Mouse (Mus musculus) heart, embryonic 13.5 days (tissue): Measurements from ENCODE around the gene Uchl4. TPM values are rescaled to one million over a fixed set of nuclear protein-coding genes. Genes with fewer than 3 reads are reported as not detected.
A peak's percentile ranks its signal among the peaks of the same experiment; 100 is the strongest.

Source experiments
- ATAC-seq: fragments of 200-750 bp; cut with Nextera tagmentation; 2 replicates; pipeline ENCODE4 v1.8.0; 2017; ENCODE audit warnings: moderate TSS enrichment; ENCODE audit not compliant: insufficient number of reproducible peaks, low FRiP score, low TSS enrichment; ENCODE audit errors: extremely low read depth
- H3K27ac ChIP-seq: fragments of 300-500 bp; sonication (generic); replicated peaks from 2 replicates; pipeline ENCODE4 v1.5.1; 2015; ENCODE audit warnings: moderate library complexity, mild to moderate bottlenecking, inconsistent platforms
- H3K27me3 ChIP-seq: fragments of 300-500 bp; sonication (generic); replicated peaks from 2 replicates; pipeline ENCODE4 v1.6.1; 2015; ENCODE audit warnings: mild to moderate bottlenecking, inconsistent platforms
- H3K36me3 ChIP-seq: fragments of 300-500 bp; sonication (generic); 2 replicates; pipeline ENCODE4 v1.6.1; 2015; ENCODE audit warnings: mild to moderate bottlenecking, inconsistent platforms
- H3K4me1 ChIP-seq: fragments of 300-500 bp; sonication (generic); 2 replicates; pipeline ENCODE4 v1.6.1; 2015; ENCODE audit warnings: inconsistent platforms
- H3K4me2 ChIP-seq: fragments of 300-500 bp; sonication (generic); 2 replicates; pipeline ENCODE4 v1.6.1; 2015; ENCODE audit warnings: inconsistent platforms, mild to moderate bottlenecking, moderate library complexity
- H3K4me3 ChIP-seq: fragments of 300-500 bp; sonication (generic); 2 replicates; pipeline ENCODE4 v1.5.1; 2015; ENCODE audit warnings: moderate library complexity, mild to moderate bottlenecking, inconsistent platforms
- H3K9ac ChIP-seq: fragments of 300-500 bp; sonication (generic); 2 replicates; pipeline ENCODE4 v1.6.1; 2015; ENCODE audit warnings: inconsistent platforms, mild to moderate bottlenecking, moderate library complexity
- H3K9me3 ChIP-seq: fragments of 300-500 bp; sonication (generic); 2 replicates; pipeline ENCODE4 v1.6.1; 2016; ENCODE audit warnings: inconsistent platforms
- whole genome bisulfite sequencing: fragments of 180-500 bp; shearing (Covaris S2); methylation state at CpG from one replicate; pipeline ENCODE4 v1.1.7; 2015; ENCODE audit warnings: mixed read lengths; 5-methylcytosine and 5-hydroxymethylcytosine counted together
- microRNA-seq: library from miRNA; unstranded; fragments of <30 nt; microRNA quantifications from one replicate; pipeline ENCODE4, GENCODE M21; 2016
- polyA plus RNA-seq: library from polyadenylated mRNA; unstranded; fragments of >200 nt; fragmentation: Nextera tagmentation; extraction: Ambion mirVana; gene quantifications from 2 replicates; pipeline ENCODE4 v1.2.1, GENCODE M21; 2015

Gene Uchl4
- polyA plus RNA-seq, 1 experiment from 2014 or later: 1.7 TPM

DNA sequence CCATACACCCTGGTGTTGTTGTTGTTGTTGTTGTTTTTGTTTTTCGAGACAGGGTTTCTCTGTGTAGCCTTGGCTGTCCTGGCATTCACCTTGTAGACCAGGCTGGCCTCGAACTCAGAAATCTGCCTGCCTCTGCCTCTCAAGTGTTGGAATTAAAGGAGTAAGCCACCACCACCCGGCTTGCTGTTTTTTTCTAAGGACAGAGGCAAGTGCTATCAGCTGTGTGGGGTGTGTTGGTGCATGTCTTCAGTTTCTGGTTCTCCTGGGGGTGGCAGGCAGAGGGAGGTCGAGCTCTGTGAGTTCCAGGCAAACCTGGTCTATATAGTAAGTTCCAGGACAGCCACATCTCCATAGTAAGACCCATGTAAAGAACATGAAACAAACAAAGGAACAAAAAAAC lies 39.3 kb downstream of the Uchl4 start:
- 67% methylated on average over 4 of the region's 4 CpGs for WGBS
- H3K27ac ChIP-seq: no peak overlapping the region

DNA sequence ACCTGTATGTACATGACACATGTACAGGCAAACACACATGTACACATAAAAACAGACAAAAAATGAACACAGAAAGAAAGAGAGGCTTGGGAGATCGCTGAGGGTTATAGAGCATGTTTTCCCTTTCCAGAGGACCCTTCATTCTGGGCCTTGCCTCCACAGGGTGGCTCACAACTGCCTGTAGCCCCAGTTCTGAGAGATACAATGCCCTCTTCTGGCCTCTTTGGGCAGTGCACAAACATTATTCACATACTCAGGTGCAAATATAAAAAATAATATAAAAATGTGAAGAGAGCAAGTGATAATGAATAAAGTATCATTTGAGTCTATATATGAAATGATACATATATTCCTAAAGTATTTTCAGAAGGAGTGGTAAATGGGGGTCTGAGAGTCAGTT lies 39.9 kb downstream of the Uchl4 start:
- no peak overlapping the region for H3K4me3 ChIP-seq
- H3K9me3 ChIP-seq: no peaks in the 10 kb centered on the region
- no peaks in the 10 kb centered on the region for H3K4me1 ChIP-seq
- no peak overlapping the region for H3K27ac ChIP-seq
- H3K9ac ChIP-seq: no peak overlapping the region
- H3K27me3 ChIP-seq: no peaks in the 10 kb centered on the region
- no peaks in the 10 kb centered on the region for H3K36me3 ChIP-seq
- 66% methylated on average over 1 of the region's 1 CpGs for WGBS
- ATAC-seq: no peak
- no peak overlapping the region for H3K4me2 ChIP-seq

More for the DNA sequence above, 39.3 kb downstream of the Uchl4 start:
- ATAC-seq: no peak
- H3K9ac ChIP-seq: no peak overlapping the region
- H3K27me3 ChIP-seq: no peaks in the 10 kb centered on the region
- no peaks in the 10 kb centered on the region for H3K9me3 ChIP-seq
- no peaks in the 10 kb centered on the region for H3K4me1 ChIP-seq
- H3K4me2 ChIP-seq: no peak overlapping the region
- no peak overlapping the region for H3K4me3 ChIP-seq
- H3K36me3 ChIP-seq: no peaks in the 10 kb centered on the region

DNA sequence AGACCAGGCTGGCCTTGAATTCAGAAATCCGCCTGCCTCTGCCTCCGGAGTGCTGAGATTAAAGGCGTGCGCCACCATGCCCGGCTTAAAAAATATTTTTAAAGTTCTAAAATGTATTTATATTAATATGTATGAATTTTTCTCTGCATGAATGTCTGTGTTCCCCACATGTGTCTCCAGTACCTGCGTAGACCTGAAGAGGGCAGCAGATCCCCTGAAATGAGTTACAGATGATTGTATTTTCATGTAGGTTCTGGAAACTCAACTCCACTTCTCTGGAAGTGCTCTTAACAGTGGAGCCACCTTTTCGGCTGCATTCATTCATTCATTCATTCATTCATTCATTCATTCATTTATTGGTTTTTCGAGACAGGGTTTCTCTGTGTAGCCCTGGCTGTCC lies 42.7 kb downstream of the Uchl4 start:
- Histone ChIP-seq H3K27me3 (no peaks in the 10 kb centered on the region), H3K9ac (no peak overlapping the region), H3K27ac (no peak overlapping the region), H3K4me1 (peaks cover 9% of the 10 kb centered on the region), H3K4me2 (no peak overlapping the region), H3K4me3 (no peak overlapping the region), H3K36me3 (no peaks in the 10 kb centered on the region), H3K9me3 (no peaks in the 10 kb centered on the region)
- ATAC-seq: no peak
- WGBS: 58% methylated on average over 8 of the region's 8 CpGs

- H3K4me3 ChIP-seq: no peak overlapping the region
- no peak overlapping the region for H3K4me2 ChIP-seq
- no peaks in the 10 kb centered on the region for H3K36me3 ChIP-seq
- WGBS: 90% methylated on average over 6 of the region's 6 CpGs
- H3K27me3 ChIP-seq: no peaks in the 10 kb centered on the region
- ATAC-seq: no peak
- no peak overlapping the region for H3K27ac ChIP-seq
- H3K9me3 ChIP-seq: no peaks in the 10 kb centered on the region
- H3K9ac ChIP-seq: no peak overlapping the region
- H3K4me1 ChIP-seq: peaks cover 12% of the 10 kb centered on the region
These were observed 43.8 kb downstream of the Uchl4 start for GRCm38 (mm10) chr9:64278665-64279310.

GRCm38 (mm10) chr9:64281105-64281780 lies 46.2 kb downstream of the Uchl4 start, which contains the start of gene Tipin:
Tipin (plus strand) TSS chr9:64281581.
- Histone ChIP-seq H3K9ac (peak within 1 kb of the TSS; percentile 98), H3K4me3 (peak within 1 kb of the TSS; percentile 78), H3K27ac (peak within 1 kb of the TSS; percentile 91), H3K4me2 (peak within 1 kb of the TSS; percentile 79), H3K4me1 (peaks cover 12% of the 10 kb centered on the region), H3K9me3 (no peaks in the 10 kb centered on the region), H3K27me3 (no peaks in the 10 kb centered on the region), H3K36me3 (0 out of 2 replicates have a peak, but pooled peaks cover 11% of the 10 kb centered on the region)
- 2% methylated on average over 46 of the region's 46 CpGs for WGBS
- peak; percentile 80 for ATAC-seq

- Histone ChIP-seq H3K4me1 (peaks cover 12% of the 10 kb centered on the region), H3K27ac (peak overlapping the region; percentile 91), H3K27me3 (no peaks in the 10 kb centered on the region), H3K9me3 (no peaks in the 10 kb centered on the region), H3K4me2 (peak overlapping the region; percentile 79), H3K4me3 (peak overlapping the region; percentile 78), H3K36me3 (peaks cover 13% of the 10 kb centered on the region; the same call in 1 of the 2 replicates), H3K9ac (peak overlapping the region; percentile 98)
- WGBS: under 1% methylated on average over 24 of the region's 24 CpGs
- peak; percentile 76 for ATAC-seq
These were observed 46.8 kb downstream of the Uchl4 start for GRCm38 (mm10) chr9:64281781-64282178.

DNA sequence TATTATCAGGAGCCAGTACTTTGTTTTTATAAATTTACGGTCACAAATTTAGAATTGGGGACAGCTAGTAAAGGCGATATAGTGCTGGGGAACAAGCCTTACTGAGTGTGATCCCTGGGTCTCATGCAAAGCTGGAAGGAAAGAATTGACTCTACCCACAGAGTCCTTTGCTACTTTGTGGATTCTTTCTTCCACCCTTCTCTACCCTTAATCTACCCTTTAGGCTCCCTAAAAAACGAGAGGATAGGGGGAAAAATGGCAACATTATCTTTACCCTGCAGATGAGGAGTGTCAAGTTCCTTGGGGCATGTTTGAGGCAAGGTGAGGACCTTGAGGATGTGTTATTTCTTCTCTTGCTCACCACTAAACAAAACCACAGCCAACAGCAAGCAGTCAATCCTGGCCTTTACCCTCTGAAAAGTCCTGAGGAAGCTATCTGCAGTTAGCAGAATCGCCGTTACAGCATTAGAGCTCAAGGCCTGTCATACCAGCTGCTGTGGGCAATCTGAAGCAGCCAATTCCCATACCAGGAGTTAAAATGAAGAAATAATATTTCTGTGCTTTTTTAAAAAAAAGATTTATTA lies 47.5 kb downstream of the Uchl4 start:
- Histone ChIP-seq H3K9me3 (no peaks in the 10 kb centered on the region), H3K36me3 (peaks cover 15% of the 10 kb centered on the region; the same call in 1 of the 2 replicates), H3K27me3 (no peaks in the 10 kb centered on the region), H3K9ac (peak overlapping the region; percentile 98), H3K4me1 (peaks cover 12% of the 10 kb centered on the region), H3K4me2 (peak overlapping the region; percentile 79), H3K27ac (peak overlapping the region; percentile 91; the same call in 1 of the 2 replicates), H3K4me3 (peak overlapping the region; percentile 78)
- no peak for ATAC-seq
- 46% methylated on average over 5 of the region's 5 CpGs for WGBS

Small RNAs within 50 kb of the gene (microRNA-seq; reads per million reads assigned to microRNA genes)
- gene Gm24106: not detected

Other genes starting within 250 kb of the Uchl4 start
- gene Smad6, start 213.1 kb upstream of the Uchl4 start, polyA plus RNA-seq: 18.5 and 19.3 TPM in 2 replicates
- gene Lctl, start 118.1 kb upstream of the Uchl4 start, polyA plus RNA-seq: not detected in 2 replicates
- gene Zwilch, start 62.1 kb upstream of the Uchl4 start, polyA plus RNA-seq: 19.9 and 21.7 TPM in 2 replicates
- gene Rpl4, start 61.8 kb upstream of the Uchl4 start, polyA plus RNA-seq: 707 and 780 TPM in 2 replicates
- gene Snapc5, start 55.9 kb upstream of the Uchl4 start, polyA plus RNA-seq: 26.5 and 31.1 TPM in 2 replicates
- 79.0 and 86.7 TPM in 2 replicates for gene Map2k1, start 18.4 kb downstream of the Uchl4 start, polyA plus RNA-seq
- gene Tipin, start 46.4 kb downstream of the Uchl4 start, polyA plus RNA-seq: 129 and 133 TPM in 2 replicates
- gene Dis3l, start 106.1 kb downstream of the Uchl4 start, polyA plus RNA-seq: 16.2 and 18.1 TPM in 2 replicates
- 0.38 and 1.1 TPM in 2 replicates for gene Megf11, start 150.4 kb downstream of the Uchl4 start, polyA plus RNA-seq